Mouse (Mus musculus) urinary bladder, postnatal 0 days (tissue): ENCODE results near the gene Prss32. TPM values are rescaled to one million over a fixed set of nuclear protein-coding genes. Genes with fewer than 3 reads are reported as not detected.

Experiments used
- microRNA-seq: library from miRNA; unstranded; fragments of <30 nt; microRNA quantifications from one replicate; pipeline ENCODE4, GENCODE M21; 2016
- polyA plus RNA-seq: library from polyadenylated mRNA; unstranded; fragments of >200 nt; fragmentation: Nextera tagmentation; extraction: Ambion mirVana; gene quantifications from 2 replicates; pipeline ENCODE4 v1.2.1, GENCODE M21; 2015

Prss32 gene
- 1.1 and 1.5 TPM in 2 replicates for polyA plus RNA-seq

GRCm38 (mm10) chr17:23843812-23844273, at the start of gene Prss32, which contains the start of gene Prss41:
TSS of gene Prss32 (plus strand) at chr17:23843855.
TSS of gene Prss41 (minus strand) at chr17:23844172.

GRCm38 (mm10) chr17:23829064-23829619, 14.5 kb upstream of the Prss32 start, which contains the start of gene Elob:
TSS of gene Elob (minus strand) at chr17:23829136.

DNA sequence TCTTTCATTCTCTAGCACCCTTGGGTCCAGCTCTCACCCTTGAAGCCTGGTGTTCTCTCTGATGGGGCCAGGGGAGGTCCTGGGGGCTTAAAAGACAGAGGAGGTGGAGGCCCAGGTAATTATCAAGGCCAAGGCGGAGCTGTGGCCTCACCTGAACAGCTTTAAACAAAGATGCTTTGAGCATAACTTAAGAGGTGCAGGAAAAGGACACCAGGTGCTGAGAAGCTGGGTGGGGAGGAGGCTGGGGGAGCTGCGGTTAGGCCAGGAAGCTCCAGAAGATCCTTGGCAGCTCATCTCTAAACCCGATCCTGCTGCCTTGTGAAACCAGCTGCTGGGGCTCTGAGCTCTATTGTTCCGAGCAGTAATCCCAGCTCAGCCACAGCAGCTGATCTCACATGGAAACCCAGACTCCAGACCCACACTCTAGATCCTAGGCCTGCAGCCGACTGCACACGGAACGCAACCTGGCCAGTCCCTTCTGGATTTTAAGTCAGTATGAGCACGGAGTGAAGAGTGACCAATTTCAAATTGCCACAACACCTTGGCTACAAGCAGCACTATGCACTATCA, 7.6 kb upstream of the Prss32 start, which contains the start of gene Prss33:
TSS of gene Prss33 (minus strand) at position 51 of the 570 bp plus-strand sequence.

GRCm38 (mm10) chr17:23867756-23868155, 24.1 kb downstream of the Prss32 start, which contains the start of gene Prss21:
TSS of gene Prss21 (plus strand) at chr17:23868056.

GRCm38 (mm10) chr17:23880576-23880975, 36.9 kb downstream of the Prss32 start, which contains the start of the genes Dcpp1 and Dcpp2:
TSS of gene Dcpp1 (plus strand) at chr17:23880876.
TSS of gene Dcpp2 (plus strand) at chr17:23880880.

Small RNAs within 50 kb of the gene (microRNA-seq; reads per million reads assigned to microRNA genes)
- gene Mir5125 = 1.2 reads per million

Other genes with a start within 250 kb of the Prss32 start
- gene Zfp13, start 244.4 kb upstream of the Prss32 start, polyA plus RNA-seq = 4.9 and 5.1 TPM in 2 replicates
- gene Zscan10, start 243.0 kb upstream of the Prss32 start, polyA plus RNA-seq = not detected in 2 replicates
- 0.11 and 0.14 TPM in 2 replicates for gene Mmp25, start 198.6 kb upstream of the Prss32 start, polyA plus RNA-seq
- 6.3 and 8.5 TPM in 2 replicates for gene Bicdl2, start 183.3 kb upstream of the Prss32 start, polyA plus RNA-seq
- 272 and 288 TPM in 2 replicates for gene Hcfc1r1, start 170.3 kb upstream of the Prss32 start, polyA plus RNA-seq
- 18.7 and 18.8 TPM in 2 replicates for gene Thoc6, start 170.0 kb upstream of the Prss32 start, polyA plus RNA-seq
- gene Tnfrsf12a, start 166.4 kb upstream of the Prss32 start, polyA plus RNA-seq = 82.9 and 116 TPM in 2 replicates
- gene Cldn6, start 164.6 kb upstream of the Prss32 start, polyA plus RNA-seq = 0.15 and 0.33 TPM in 2 replicates
- gene Cldn9, start 159.8 kb upstream of the Prss32 start, polyA plus RNA-seq = not detected in 2 replicates
- 0.04 TPM in 1 of 2 replicates, not detected in the other for gene 1520401A03Rik, start 121.1 kb upstream of the Prss32 start, polyA plus RNA-seq
- 19.7 and 21.9 TPM in 2 replicates for gene Pkmyt1, start 117.5 kb upstream of the Prss32 start, polyA plus RNA-seq
- gene Paqr4, start 103.0 kb upstream of the Prss32 start, polyA plus RNA-seq = 21.7 and 28.3 TPM in 2 replicates
- gene Kremen2, start 98.0 kb upstream of the Prss32 start, polyA plus RNA-seq = 0.07 and 0.13 TPM in 2 replicates
- 26.5 and 28.3 TPM in 2 replicates for gene Flywch1, start 72.3 kb upstream of the Prss32 start, polyA plus RNA-seq
- gene Flywch2, start 57.8 kb upstream of the Prss32 start, polyA plus RNA-seq = 11.5 and 14.0 TPM in 2 replicates
- 230 and 239 TPM in 2 replicates for gene Srrm2, start 53.3 kb upstream of the Prss32 start, polyA plus RNA-seq
- 1,134 TPM in 2 replicates for gene Elob, start 14.7 kb upstream of the Prss32 start, polyA plus RNA-seq
- not detected in 2 replicates for gene Prss33, start 7.8 kb upstream of the Prss32 start, polyA plus RNA-seq
- gene Prss41, start 317 bp downstream of the Prss32 start, polyA plus RNA-seq = 0.12 TPM in 1 of 2 replicates, not detected in the other
- gene Prss21, start 24.2 kb downstream of the Prss32 start, polyA plus RNA-seq = not detected in 2 replicates
- not detected in 2 replicates for gene Dcpp1, start 37.0 kb downstream of the Prss32 start, polyA plus RNA-seq
- not detected in 2 replicates for gene Dcpp2, start 37.0 kb downstream of the Prss32 start, polyA plus RNA-seq
- not detected in 2 replicates for gene Dcpp3, start 73.6 kb downstream of the Prss32 start, polyA plus RNA-seq
- gene Sbp, start 97.8 kb downstream of the Prss32 start, polyA plus RNA-seq = not detected in 2 replicates
- not detected in 2 replicates for gene Sbpl, start 111.4 kb downstream of the Prss32 start, polyA plus RNA-seq
- 0.11 TPM in 1 of 2 replicates, not detected in the other for gene Prss30, start 136.7 kb downstream of the Prss32 start, polyA plus RNA-seq
- gene Prss22, start 154.2 kb downstream of the Prss32 start, polyA plus RNA-seq = 14.5 and 15.4 TPM in 2 replicates
- gene Prss27, start 194.3 kb downstream of the Prss32 start, polyA plus RNA-seq = 22.4 and 23.8 TPM in 2 replicates
- gene Kctd5, start 229.6 kb downstream of the Prss32 start, polyA plus RNA-seq = 47.7 and 61.0 TPM in 2 replicates